8 mouse cellular contexts compared by ENCODE assay signal in the genomic region with DNA sequence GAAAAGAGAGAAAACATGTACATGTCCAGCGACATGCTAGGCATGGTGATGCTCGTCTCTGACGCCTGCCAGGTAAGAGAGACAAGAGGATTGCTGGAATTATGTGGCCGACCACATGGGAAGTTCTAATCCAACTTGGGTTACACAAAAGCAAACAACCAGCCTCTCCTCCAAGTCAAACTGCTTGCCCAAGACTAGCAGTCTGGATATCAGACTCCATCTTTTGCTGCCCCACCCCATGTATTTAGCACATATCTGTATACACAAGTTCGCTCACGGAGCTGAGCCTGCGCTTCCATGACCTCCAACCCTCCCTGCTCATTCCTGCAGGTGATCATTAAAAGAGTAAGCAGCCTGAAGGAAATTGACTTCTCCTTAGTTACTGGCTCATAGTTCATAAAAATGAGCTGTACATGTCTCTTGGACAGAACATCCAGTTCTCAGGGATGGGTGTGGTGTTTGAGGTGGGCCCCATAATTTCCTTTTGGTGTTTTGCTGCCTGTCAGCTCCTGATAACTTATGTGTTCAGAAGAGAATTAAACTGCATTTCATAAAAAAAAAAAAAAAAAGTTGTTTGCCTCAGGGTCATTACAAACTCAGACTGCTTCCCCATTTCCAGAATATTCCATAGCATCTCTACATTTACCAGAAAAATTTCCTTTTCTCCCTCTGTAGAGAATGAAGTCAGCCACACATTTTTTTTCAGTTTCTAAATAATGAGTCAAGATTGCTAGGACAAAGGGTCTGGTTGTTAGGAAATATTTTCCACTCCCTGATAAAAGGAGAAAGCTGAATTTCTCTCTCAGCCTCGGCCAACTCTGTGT. TPM values are rescaled to one million over a fixed set of nuclear protein-coding genes. Genes with fewer than 3 reads are reported as not detected.
DNase-seq lines count a peak whose midpoint lies in the region; ATAC-seq and TF ChIP-seq lines count a peak whose summit lies in the region.

No protein-coding gene starts in this region.

- H3K9ac ChIP-seq in MEL (ENCODE audit: control insufficient read depth, low read depth, low read length, poor library complexity, severe bottlenecking) = peak overlapping the region; percentile 77
- H3K9ac ChIP-seq in heart, embryonic 16.5 days (ENCODE audit: low read length) = peak overlapping the region; percentile 46
- H3K9ac ChIP-seq in liver, embryonic 12.5 days = peak overlapping the region; percentile 97
- peak overlapping the region; percentile 85; the same call in 1 of the 2 replicates for H3K9ac ChIP-seq in stomach, embryonic 16.5 days (ENCODE audit: low read length)

- TF ChIP-seq EP300 in MEL (IDR thresholded peaks at IDR 0.05; ENCODE audit: low read depth in 1 of 2, low read length in 2 of 2) = peak; percentile 59 to 74; a peak in 3 of 4 replicates

- H3K36me3 ChIP-seq in MEL (ENCODE audit: control insufficient read depth in 1 of 2, insufficient read depth in 2 of 2, low read length in 2 of 2) = peaks cover 0 to 23% of the 10 kb centered on the region in 2 experiments; a peak in 2 of 4 replicates
- H3K36me3 ChIP-seq in heart, embryonic 16.5 days (ENCODE audit: control insufficient read depth, insufficient read depth) = no peaks in the 10 kb centered on the region
- peaks cover 10% of the 10 kb centered on the region for H3K36me3 ChIP-seq in liver, embryonic 12.5 days
- no peaks in the 10 kb centered on the region for H3K36me3 ChIP-seq in stomach, embryonic 16.5 days (ENCODE audit: control insufficient read depth, insufficient read depth, low read length)

- TF ChIP-seq RAD21 in MEL (IDR thresholded peaks at IDR 0.05; ENCODE audit: low read depth, low read length) = no peak

- H3K4me1 ChIP-seq in MEL (ENCODE audit: control insufficient read depth in 1 of 2, insufficient read depth in 2 of 2, low read length in 2 of 2) = peaks cover 12 to 19% of the 10 kb centered on the region in 2 experiments
- peaks cover 35% of the 10 kb centered on the region for H3K4me1 ChIP-seq in heart, embryonic 16.5 days (ENCODE audit: control insufficient read depth, insufficient read depth, low read length)
- peaks cover 62% of the 10 kb centered on the region for H3K4me1 ChIP-seq in liver, embryonic 12.5 days
- peaks cover 13% of the 10 kb centered on the region for H3K4me1 ChIP-seq in stomach, embryonic 16.5 days (ENCODE audit: control insufficient read depth, insufficient read depth, low read length)

- no peak for TF ChIP-seq POLR2A in MEL (IDR thresholded peaks at IDR 0.05; ENCODE audit: control insufficient read depth in 1 of 2, insufficient read depth in 1 of 2, low read depth in 1 of 2, low read length in 2 of 2, poor library complexity in 1 of 2)

- DNase-seq in MEL (ENCODE audit: low read depth, low spot score) = peak; percentile 86
- peak; percentile 92 for DNase-seq in c-Kit-positive CD71-positive TER-119-positive erythroid progenitor cells, embryonic 14.5 days (ENCODE audit: low spot score)
- DNase-seq in ovary, postnatal 14 days (ENCODE audit: low spot score) = no peak
- DNase-seq in cerebellum, postnatal 25 days = no peak
- no peak for DNase-seq in adrenal gland, postnatal 10 days

- peak overlapping the region; percentile 97 for H3K27ac ChIP-seq in MEL (ENCODE audit: control insufficient read depth, low read depth, low read length)
- H3K27ac ChIP-seq in heart, embryonic 16.5 days (ENCODE audit: low read length) = peak overlapping the region; percentile 88
- peak overlapping the region; percentile 99 for H3K27ac ChIP-seq in liver, embryonic 12.5 days
- peak overlapping the region; percentile 82 for H3K27ac ChIP-seq in stomach, embryonic 16.5 days (ENCODE audit: low read length)

- peaks cover 7 to 27% of the 10 kb centered on the region in 2 experiments for H3K27me3 ChIP-seq in MEL (ENCODE audit: control insufficient read depth in 1 of 2, insufficient read depth in 2 of 2, low read length in 2 of 2)
- peaks cover 3% of the 10 kb centered on the region; the same call in 1 of the 2 replicates for H3K27me3 ChIP-seq in heart, embryonic 16.5 days (ENCODE audit: control insufficient read depth, insufficient read depth, low read length)
- H3K27me3 ChIP-seq in liver, embryonic 12.5 days (replicated peaks) = peaks cover 17% of the 10 kb centered on the region
- no peaks in the 10 kb centered on the region for H3K27me3 ChIP-seq in stomach, embryonic 16.5 days (ENCODE audit: control insufficient read depth, insufficient read depth, low read length)

- no peak for TF ChIP-seq CTCF in MEL (IDR thresholded peaks at IDR 0.05 in 2 of 3, conservative IDR thresholded peaks at IDR 0.05 in 1 of 3; ENCODE audit: control insufficient read depth in 1 of 3, insufficient read depth in 1 of 3, low read depth in 2 of 3, low read length in 3 of 3, poor library complexity in 1 of 3, severe bottlenecking in 1 of 3)

- WGBS in heart, embryonic 16.5 days = 69% methylated on average over 8 of the region's 8 CpGs
- 39% methylated on average over 8 of the region's 8 CpGs for WGBS in liver, embryonic 12.5 days (ENCODE audit: insufficient replicate concordance)
- 58% methylated on average over 8 of the region's 8 CpGs for WGBS in stomach, embryonic 16.5 days

- no peaks in the 10 kb centered on the region for H3K9me3 ChIP-seq in MEL (replicated peaks; ENCODE audit: insufficient read depth, low read length)
- no peaks in the 10 kb centered on the region for H3K9me3 ChIP-seq in heart, embryonic 16.5 days (replicated peaks; ENCODE audit: control insufficient read depth, low read length)
- H3K9me3 ChIP-seq in liver, embryonic 12.5 days (replicated peaks) = no peaks in the 10 kb centered on the region
- H3K9me3 ChIP-seq in stomach, embryonic 16.5 days (replicated peaks; ENCODE audit: control insufficient read depth, low read length) = no peaks in the 10 kb centered on the region

- peak overlapping the region; percentile 97 for H3K4me2 ChIP-seq in heart, embryonic 16.5 days (ENCODE audit: low read depth, low read length)
- H3K4me2 ChIP-seq in liver, embryonic 12.5 days = peak overlapping the region; percentile 97
- H3K4me2 ChIP-seq in stomach, embryonic 16.5 days (ENCODE audit: low read depth, low read length) = peak overlapping the region; percentile 93

- ATAC-seq in heart, embryonic 16.5 days (replicated peaks; ENCODE audit: extremely low read depth, insufficient read depth, low FRiP score) = no peak
- peak; percentile 70 for ATAC-seq in liver, embryonic 12.5 days
- no peak for ATAC-seq in stomach, embryonic 16.5 days (ENCODE audit: insufficient read depth, low FRiP score)

- H3K79me2 ChIP-seq in MEL (ENCODE audit: control insufficient read depth, insufficient read depth, low read length, poor library complexity) = no peaks in the 10 kb centered on the region

- H3K4me3 ChIP-seq in MEL (ENCODE audit: control insufficient read depth in 1 of 2, insufficient read depth in 1 of 2, low read depth in 2 of 2, low read length in 2 of 2) = peak overlapping the region; percentile 72 to 92
- H3K4me3 ChIP-seq in heart, embryonic 16.5 days (ENCODE audit: low read length) = peak overlapping the region; percentile 69
- H3K4me3 ChIP-seq in liver, embryonic 12.5 days = peak overlapping the region; percentile 75
- peak overlapping the region; percentile 72 for H3K4me3 ChIP-seq in stomach, embryonic 16.5 days (replicated peaks; ENCODE audit: low read length)

RNA-seq across cellular contexts. Expression of gene A930018P22Rik, which starts 0.7 kb away (rescaled TPM):
- total RNA-seq in MEL (2012; rRNA removed) = not detected in 2 replicates
- polyA plus RNA-seq in MEL (2012; ENCODE audit: insufficient read depth in 1 of 2, insufficient read length in 2 of 2, low read depth in 1 of 2, low replicate concordance in 2 of 2, missing spikeins in 1 of 2) = not detected
- 0.19 TPM in 1 of 2 replicates, not detected in the other for polyA plus RNA-seq in heart, embryonic 16.5 days (2015; fragmentation: Nextera tagmentation; extraction: Ambion mirVana)
- 0.36 and 0.77 TPM in 2 replicates for polyA plus RNA-seq in liver, embryonic 12.5 days (2016; fragmentation: Nextera tagmentation; extraction: Ambion mirVana)
- polyA plus RNA-seq in stomach, embryonic 16.5 days (2015; fragmentation: Nextera tagmentation; extraction: Ambion mirVana) = 0.22 TPM in 1 of 2 replicates, not detected in the other
- 1 to 10 TPM; 1.7 to 2.0 TPM for total RNA-seq in adrenal gland, postnatal 10 days (2021)

RNA-seq across cellular contexts. Expression of gene Cd59a, which starts 26.3 kb away (rescaled TPM):
- total RNA-seq in MEL (2012; rRNA removed) = 0.08 TPM in 1 of 2 replicates, not detected in the other
- under 1 TPM in 1 of 2 experiments, not detected in 1; 0.96 TPM for polyA plus RNA-seq in MEL (2012; ENCODE audit: insufficient read depth in 1 of 2, insufficient read length in 2 of 2, low read depth in 1 of 2, low replicate concordance in 2 of 2, missing spikeins in 1 of 2)
- polyA plus RNA-seq in heart, embryonic 16.5 days (2015; fragmentation: Nextera tagmentation; extraction: Ambion mirVana) = 51.5 and 53.5 TPM in 2 replicates
- 71.2 and 76.7 TPM in 2 replicates for polyA plus RNA-seq in liver, embryonic 12.5 days (2016; fragmentation: Nextera tagmentation; extraction: Ambion mirVana)
- polyA plus RNA-seq in stomach, embryonic 16.5 days (2015; fragmentation: Nextera tagmentation; extraction: Ambion mirVana) = 32.6 and 35.6 TPM in 2 replicates
- 10 to 100 TPM; 30.2 to 38.2 TPM for total RNA-seq in adrenal gland, postnatal 10 days (2021)

RNA-seq across cellular contexts. Expression of gene Cd59b, which starts 52.2 kb away (rescaled TPM):
- not detected in 2 replicates for total RNA-seq in MEL (2012; rRNA removed)
- under 1 TPM in 1 of 2 experiments, not detected in 1; 0.38 TPM for polyA plus RNA-seq in MEL (2012; ENCODE audit: insufficient read depth in 1 of 2, insufficient read length in 2 of 2, low read depth in 1 of 2, low replicate concordance in 2 of 2, missing spikeins in 1 of 2)
- 4.7 and 5.1 TPM in 2 replicates for polyA plus RNA-seq in heart, embryonic 16.5 days (2015; fragmentation: Nextera tagmentation; extraction: Ambion mirVana)
- 10.4 and 13.2 TPM in 2 replicates for polyA plus RNA-seq in liver, embryonic 12.5 days (2016; fragmentation: Nextera tagmentation; extraction: Ambion mirVana)
- polyA plus RNA-seq in stomach, embryonic 16.5 days (2015; fragmentation: Nextera tagmentation; extraction: Ambion mirVana) = 5.5 and 6.8 TPM in 2 replicates
- total RNA-seq in adrenal gland, postnatal 10 days (2021) = 1 to 10 TPM; 4.7 to 5.0 TPM

RNA-seq across cellular contexts. Expression of gene Gm10799, which starts 53.5 kb away (rescaled TPM):
- total RNA-seq in MEL (2012; rRNA removed) = not detected in 2 replicates
- polyA plus RNA-seq in MEL (2012; ENCODE audit: insufficient read depth in 1 of 2, insufficient read length in 2 of 2, low read depth in 1 of 2, low replicate concordance in 2 of 2, missing spikeins in 1 of 2) = not detected
- polyA plus RNA-seq in heart, embryonic 16.5 days (2015; fragmentation: Nextera tagmentation; extraction: Ambion mirVana) = not detected in 2 replicates
- polyA plus RNA-seq in liver, embryonic 12.5 days (2016; fragmentation: Nextera tagmentation; extraction: Ambion mirVana) = not detected in 2 replicates
- polyA plus RNA-seq in stomach, embryonic 16.5 days (2015; fragmentation: Nextera tagmentation; extraction: Ambion mirVana) = not detected in 2 replicates
- total RNA-seq in adrenal gland, postnatal 10 days (2021) = not detected

RNA-seq across cellular contexts. Expression of gene Gm10912, which starts 56.3 kb away (rescaled TPM):
- 0.08 TPM in 1 of 2 replicates, not detected in the other for total RNA-seq in MEL (2012; rRNA removed)
- polyA plus RNA-seq in MEL (2012; ENCODE audit: insufficient read depth in 1 of 2, insufficient read length in 2 of 2, low read depth in 1 of 2, low replicate concordance in 2 of 2, missing spikeins in 1 of 2) = under 1 TPM in 1 of 2 experiments, not detected in 1; 0.06 TPM
- polyA plus RNA-seq in heart, embryonic 16.5 days (2015; fragmentation: Nextera tagmentation; extraction: Ambion mirVana) = not detected in 2 replicates
- not detected in 2 replicates for polyA plus RNA-seq in liver, embryonic 12.5 days (2016; fragmentation: Nextera tagmentation; extraction: Ambion mirVana)
- polyA plus RNA-seq in stomach, embryonic 16.5 days (2015; fragmentation: Nextera tagmentation; extraction: Ambion mirVana) = not detected in 2 replicates
- total RNA-seq in adrenal gland, postnatal 10 days (2021) = under 1 TPM; 0.15 to 0.30 TPM

Comparison
In these comparisons a context has a peak if more than half of its experiments do, and no peak if none do; other contexts are left out.
1. DNase-seq: peak in MEL (single experiment) and c-Kit-positive CD71-positive TER-119-positive erythroid progenitor cells, embryonic 14.5 days (single experiment); none in ovary, postnatal 14 days (single experiment), cerebellum, postnatal 25 days (0 of 2) and adrenal gland, postnatal 10 days (single experiment).
2. H3K9ac ChIP-seq: peak in every context shown above with its lines; median percentile 97 in liver, embryonic 12.5 days; 85 in stomach, embryonic 16.5 days; 77 in MEL; 46 in heart, embryonic 16.5 days.
3. RNA of gene Cd59a, which starts 26.3 kb away (polyA plus RNA-seq): 71.2 to 76.7 TPM in liver, embryonic 12.5 days, 51.5 to 53.5 TPM in heart, embryonic 16.5 days and 32.6 to 35.6 TPM in stomach, embryonic 16.5 days; 0.96 TPM in MEL; every median in the first group is over 10 times any median in the second.
4. Peak in every context shown above with its lines, with median percentiles within 50 percentile points of each other: H3K27ac ChIP-seq, H3K4me3 ChIP-seq and H3K4me2 ChIP-seq.